Comparison of ENCODE assay signal across 29 mouse cellular contexts in genomic region chr13:17606217-17606616, GRCm38 (mm10).
DNase-seq lines count a peak whose midpoint lies in the region; ATAC-seq and TF ChIP-seq lines count a peak whose summit lies in the region.
"Had no signal": no experiment of that assay in that cellular context is flagged by ENCODE, and none has a peak within 500 bp of the region (broad histone marks: within the 10 kb centered on the region; RNA-seq: fewer than 3 reads in every experiment).

No protein-coding gene starts in this region.

- H3K4me2 ChIP-seq in forebrain, embryonic 16.5 days (ENCODE audit: low read length) = no peak overlapping the region
- H3K4me2 ChIP-seq: embryonic facial prominence, embryonic 12.5 days; embryonic facial prominence, embryonic 15.5 days; heart, embryonic 12.5 days; heart, embryonic 15.5 days; hindbrain, embryonic 13.5 days had no signal

- WGBS in kidney, adult 2 months = 48% methylated on average over 1 of the region's 1 CpGs
- 81% methylated on average over 1 of the region's 1 CpGs for WGBS in forebrain, embryonic 16.5 days

- TF ChIP-seq CTCF in kidney, adult 2 months (conservative IDR thresholded peaks at IDR 0.05; ENCODE audit: insufficient read depth, insufficient read length, low read depth, low read length) = no peak
- no peak for TF ChIP-seq CTCF in embryonic fibroblast, embryonic 13.5 days (IDR thresholded peaks at IDR 0.05; ENCODE audit: borderline replicate concordance, insufficient read depth, low read length)

- no peaks in the 10 kb centered on the region for H3K36me3 ChIP-seq in kidney, adult 2 months (ENCODE audit: control insufficient read depth, insufficient read depth, low read length)
- no peaks in the 10 kb centered on the region for H3K36me3 ChIP-seq in forebrain, embryonic 16.5 days (ENCODE audit: control insufficient read depth, insufficient read depth)
- H3K36me3 ChIP-seq: embryonic facial prominence, embryonic 12.5 days; embryonic facial prominence, embryonic 15.5 days; heart, embryonic 12.5 days; heart, embryonic 15.5 days; hindbrain, embryonic 10.5 days; hindbrain, embryonic 13.5 days had no signal

- no peak for ATAC-seq in megakaryocyte progenitor cell, adult 5-6 weeks (replicated peaks; ENCODE audit: poor library complexity)
- no peak for ATAC-seq in granulocyte monocyte progenitor cell, adult 5-6 weeks (replicated peaks; ENCODE audit: poor library complexity, severe bottlenecking)
- no peak for ATAC-seq in forebrain, embryonic 16.5 days
- ATAC-seq: forebrain, embryonic 14.5 days; hindbrain, embryonic 16.5 days; intestine, embryonic 16.5 days; Patski had no signal

- H3K27ac ChIP-seq in kidney, adult 2 months (ENCODE audit: insufficient read depth, low read depth, low read length) = peak overlapping the region; percentile 31; the same call in 1 of the 2 replicates
- H3K27ac ChIP-seq in embryonic fibroblast, embryonic 13.5 days (ENCODE audit: insufficient read depth, low read length) = peak overlapping the region; percentile 93
- H3K27ac ChIP-seq in forebrain, embryonic 16.5 days (ENCODE audit: low read length) = no peak overlapping the region
- H3K27ac ChIP-seq: embryonic facial prominence, embryonic 12.5 days; embryonic facial prominence, embryonic 15.5 days; heart, embryonic 15.5 days; hindbrain, embryonic 10.5 days; hindbrain, embryonic 13.5 days had no signal

- TF ChIP-seq POLR2A in kidney, adult 2 months (IDR thresholded peaks at IDR 0.05; ENCODE audit: low read depth, low read length) = no peak
- TF ChIP-seq POLR2A in embryonic fibroblast, embryonic 13.5 days (IDR thresholded peaks at IDR 0.05; ENCODE audit: low read depth, low read length) = no peak

- DNase-seq in kidney, adult 2 months = no peak
- no peak for DNase-seq in kidney, postnatal 10 days
- peak; percentile 29 for DNase-seq in 416B (ENCODE audit: low read depth)
- DNase-seq in gonadal fat pad, adult 2 months (ENCODE audit: low read depth) = peak; percentile 67
- DNase-seq: adrenal gland, adult 2 months; adrenal gland, postnatal 14 days; cerebellum, adult 11 months; cerebellum, adult 2 months; cerebellum, adult 9-11 months; cerebellum, postnatal 25 days; gastrocnemius, postnatal 25 days; heart, adult 11 months; heart, postnatal 10 days; heart, postnatal 36 days had no signal

- H3K9ac ChIP-seq in forebrain, embryonic 16.5 days (replicated peaks; ENCODE audit: low read depth, low read length) = no peak overlapping the region
- H3K9ac ChIP-seq: embryonic facial prominence, embryonic 12.5 days; embryonic facial prominence, embryonic 15.5 days; heart, embryonic 12.5 days; heart, embryonic 15.5 days; hindbrain, embryonic 13.5 days had no signal

- no peaks in the 10 kb centered on the region for H3K4me1 ChIP-seq in kidney, adult 2 months (ENCODE audit: control insufficient read depth, insufficient read depth, low read length)
- peaks cover 8% of the 10 kb centered on the region for H3K4me1 ChIP-seq in embryonic fibroblast, embryonic 13.5 days (ENCODE audit: control insufficient read depth, insufficient read depth, low read length)
- no peaks in the 10 kb centered on the region for H3K4me1 ChIP-seq in forebrain, embryonic 16.5 days (replicated peaks; ENCODE audit: control insufficient read depth, insufficient read depth, low read length)
- H3K4me1 ChIP-seq: embryonic facial prominence, embryonic 12.5 days; embryonic facial prominence, embryonic 15.5 days; heart, embryonic 12.5 days; heart, embryonic 15.5 days; hindbrain, embryonic 10.5 days; hindbrain, embryonic 13.5 days had no signal

- H3K4me3 ChIP-seq in kidney, adult 2 months (ENCODE audit: insufficient read depth, low read depth, low read length) = no peak overlapping the region
- no peak overlapping the region for H3K4me3 ChIP-seq in embryonic fibroblast, embryonic 13.5 days (ENCODE audit: insufficient read depth, low read length)
- H3K4me3 ChIP-seq in forebrain, embryonic 16.5 days (replicated peaks; ENCODE audit: low read length) = no peak overlapping the region
- H3K4me3 ChIP-seq: embryonic facial prominence, embryonic 12.5 days; embryonic facial prominence, embryonic 15.5 days; erythroblast, embryonic 14.5 days; heart, embryonic 12.5 days; heart, embryonic 15.5 days; hindbrain, embryonic 10.5 days; hindbrain, embryonic 13.5 days had no signal

- no peaks in the 10 kb centered on the region for H3K9me3 ChIP-seq in forebrain, embryonic 16.5 days (ENCODE audit: control insufficient read depth, low read length)
- H3K9me3 ChIP-seq: heart, embryonic 15.5 days; hindbrain, embryonic 10.5 days; hindbrain, embryonic 13.5 days had no signal

- no peaks in the 10 kb centered on the region for H3K27me3 ChIP-seq in kidney, adult 2 months (replicated peaks; ENCODE audit: control insufficient read depth, insufficient read depth, low read length)
- no peaks in the 10 kb centered on the region for H3K27me3 ChIP-seq in forebrain, embryonic 16.5 days (replicated peaks; ENCODE audit: control insufficient read depth, insufficient read depth, low read length)
- H3K27me3 ChIP-seq: embryonic facial prominence, embryonic 12.5 days; embryonic facial prominence, embryonic 15.5 days; heart, embryonic 12.5 days; heart, embryonic 15.5 days; hindbrain, embryonic 13.5 days; Patski had no signal

Comparison
In these comparisons a context has a peak if more than half of its experiments do, and no peak if none do; other contexts are left out.
1. DNase-seq: peak in 416B (single experiment) and gonadal fat pad, adult 2 months (single experiment); none in kidney, adult 2 months (single experiment) and kidney, postnatal 10 days (single experiment).